Mouse (Mus musculus) CH12.LX (cell line): Measurements from ENCODE around the gene Lgals4. TPM values are rescaled to one million over a fixed set of nuclear protein-coding genes. Genes with fewer than 3 reads are reported as not detected.

Experiments used
- DNase-seq: peaks from one replicate; pipeline ENCODE4 v3.0.0-alpha.2; 2013; ENCODE audit errors: extremely low read depth
- H3K27ac ChIP-seq: 2 replicates; pipeline ENCODE4 v1.5.1; 2012; ENCODE audit warnings: low read depth, mild to moderate bottlenecking, control low read depth, moderate library complexity; ENCODE audit not compliant: insufficient read depth
- H3K27me3 ChIP-seq: replicated peaks from 2 replicates; pipeline ENCODE3; 2012; ENCODE audit warnings: inconsistent platforms
- H3K36me3 ChIP-seq, 2 experiments: replicated peaks in 1 of 2; 2 replicates each; pipeline versions ENCODE3 to v1.6.1; 2012; ENCODE audit warnings: inconsistent platforms in 1 of 2, low read length in 1 of 2, mild to moderate bottlenecking in 1 of 2, mixed read lengths in 1 of 2, moderate library complexity in 1 of 2; ENCODE audit not compliant: control insufficient read depth in 1 of 2, insufficient read depth in 1 of 2
- H3K4me1 ChIP-seq, 2 experiments: 2 replicates each; pipeline ENCODE4 v1.6.1; 2012; ENCODE audit warnings: inconsistent platforms in 1 of 2, moderate library complexity in 1 of 2; ENCODE audit not compliant: insufficient read depth in 2 of 2, control insufficient read depth in 1 of 2
- H3K4me2 ChIP-seq: 2 replicates; pipeline ENCODE4 v1.6.1; 2012; ENCODE audit warnings: low read depth, mild to moderate bottlenecking, control low read depth; ENCODE audit not compliant: poor library complexity, insufficient read depth, severe bottlenecking
- H3K4me3 ChIP-seq, 3 experiments: fragments of 150-350 bp in 1 of 3; sonication (generic) in 1 of 3; replicated peaks in 1 of 3; 2 replicates each; pipeline versions ENCODE3 to v1.5.1; 2011 to 2012; ENCODE audit warnings: low read depth in 2 of 3, low read length in 2 of 3, mild to moderate bottlenecking in 2 of 3, moderate library complexity in 2 of 3, control low read depth in 1 of 3, improper control_type of control experiment in 1 of 3, inconsistent platforms in 1 of 3, mixed read lengths in 1 of 3; ENCODE audit not compliant: poor library complexity in 1 of 3
- H3K79me2 ChIP-seq: replicated peaks from 2 replicates; pipeline ENCODE4 v1.6.1; 2012; ENCODE audit warnings: mild to moderate bottlenecking, moderate library complexity; ENCODE audit not compliant: control insufficient read depth, poor library complexity, insufficient read depth, severe bottlenecking; ENCODE audit errors: extremely low read depth
- H3K9ac ChIP-seq: 2 replicates; pipeline ENCODE4 v1.6.1; 2012; ENCODE audit warnings: low read depth, mild to moderate bottlenecking, control low read depth, moderate library complexity; ENCODE audit not compliant: insufficient read depth
- H3K9me3 ChIP-seq: replicated peaks from 2 replicates; pipeline ENCODE3; 2012; ENCODE audit warnings: low read length, inconsistent platforms, mixed read lengths
- BHLHE40 ChIP-seq: IDR thresholded peaks from 2 replicates; pipeline ENCODE4 v1.6.1; 2011; ENCODE audit warnings: mild to moderate bottlenecking, low read depth, low read length, improper control_type of control experiment
- CHD1 ChIP-seq: IDR thresholded peaks from 2 replicates; pipeline ENCODE4 v1.6.1; 2012; ENCODE audit warnings: low read depth, low read length, improper control_type of control experiment, inconsistent platforms
- CHD2 ChIP-seq: IDR thresholded peaks from 2 replicates; pipeline ENCODE4 v1.6.1; 2011; ENCODE audit warnings: low read length, improper control_type of control experiment
- CTCF ChIP-seq, 2 experiments: IDR thresholded peaks in 1 of 2; conservative IDR thresholded peaks in 1 of 2; 2 replicates each; pipeline ENCODE4 v1.5.1; 2011 to 2012; ENCODE audit warnings: low read depth in 2 of 2, low read length in 2 of 2, improper control_type of control experiment in 1 of 2, inconsistent platforms in 1 of 2, mild to moderate bottlenecking in 1 of 2, moderate library complexity in 1 of 2
- ELF1 ChIP-seq: IDR thresholded peaks from 2 replicates; pipeline ENCODE4 v1.6.1; 2014; ENCODE audit warnings: low read depth, mild to moderate bottlenecking, inconsistent platforms, low read length, improper control_type of control experiment
- EP300 ChIP-seq: IDR thresholded peaks from 2 replicates; pipeline ENCODE4 v1.6.1; 2011; ENCODE audit warnings: low read length, improper control_type of control experiment
- ETS1 ChIP-seq: conservative IDR thresholded peaks from 2 replicates; pipeline ENCODE4 v1.6.1; 2012; ENCODE audit warnings: low read depth, mild to moderate bottlenecking, inconsistent platforms, low read length, improper control_type of control experiment, moderate library complexity
- GABPA ChIP-seq: IDR thresholded peaks from 2 replicates; pipeline ENCODE4 v1.6.1; 2012; ENCODE audit warnings: low read depth, low read length, improper control_type of control experiment, inconsistent platforms; ENCODE audit not compliant: insufficient replicate concordance
- JUND ChIP-seq: conservative IDR thresholded peaks from 2 replicates; pipeline ENCODE4 v1.6.1; 2011; ENCODE audit warnings: low read depth, low read length, improper control_type of control experiment
- MAX ChIP-seq: IDR thresholded peaks from 2 replicates; pipeline ENCODE4 v1.6.1; 2011; ENCODE audit warnings: low read length, improper control_type of control experiment
- MXI1 ChIP-seq: IDR thresholded peaks from 2 replicates; pipeline ENCODE4 v1.6.1; 2011; ENCODE audit warnings: mild to moderate bottlenecking, low read depth, low read length, improper control_type of control experiment
- NELFE ChIP-seq: IDR thresholded peaks from 2 replicates; pipeline ENCODE4 v1.6.1; 2011; ENCODE audit warnings: low read depth, low read length, improper control_type of control experiment
- NRF1 ChIP-seq: IDR thresholded peaks from 2 replicates; pipeline ENCODE4 v1.6.1; 2014; ENCODE audit warnings: low read depth, mild to moderate bottlenecking, inconsistent platforms, low read length, improper control_type of control experiment, moderate library complexity
- POLR2A ChIP-seq: IDR thresholded peaks from 2 replicates; pipeline ENCODE4 v1.6.1; 2011; ENCODE audit warnings: low read depth, mild to moderate bottlenecking, improper control_type of control experiment, low read length
- RAD21 ChIP-seq: IDR thresholded peaks from 2 replicates; pipeline ENCODE4 v1.6.1; 2011; ENCODE audit warnings: low read depth, mild to moderate bottlenecking, low read length, improper control_type of control experiment, moderate library complexity
- SIN3A ChIP-seq: IDR thresholded peaks from 2 replicates; pipeline ENCODE4 v1.6.1; 2012; ENCODE audit warnings: low read length, improper control_type of control experiment, inconsistent platforms
- TCF12 ChIP-seq: IDR thresholded peaks from 2 replicates; pipeline ENCODE4 v1.6.1; 2014; ENCODE audit warnings: low read depth, mild to moderate bottlenecking, inconsistent platforms, low read length, improper control_type of control experiment
- ZC3H11A ChIP-seq: IDR thresholded peaks from 2 replicates; pipeline ENCODE4 v1.6.1; 2012; ENCODE audit warnings: low read depth, mild to moderate bottlenecking, inconsistent platforms, low read length, improper control_type of control experiment
- dilution Hi-C: fragments of 300-500 bp; cut with MboI; formaldehyde crosslinking; loops from 2 replicates; pipeline ENCODE4 v1.14.3; 2020; ENCODE audit warnings: low sequenced_read_pairs; ENCODE audit not compliant: extremely low pct_unique_long_range_greater_than_20kb, extremely low pct_ligation_motif_present
- in situ Hi-C: fragments of 300-500 bp; cut with MboI; formaldehyde crosslinking; loops from 3 replicates; pipeline ENCODE4 v1.14.3; 2019; ENCODE audit warnings: low sequenced_read_pairs, low pct_ligation_motif_present, low pct_unique_long_range_greater_than_20kb, mixed read lengths
- polyA plus RNA-seq: library from polyadenylated mRNA; unstranded; fragments of >175 nt; gene quantifications from 2 replicates; pipeline ENCODE4 v1.2.1, GENCODE M21; 2012; ENCODE audit warnings: low read depth; ENCODE audit not compliant: insufficient read length
- total RNA-seq, 2 experiments: library from RNA; depleted of rRNA; stranded (reverse); fragments of 300-350 nt in 1 of 2; fragments of >200 nt in 1 of 2; gene quantifications; 2 replicates each; pipeline ENCODE4 v1.2.3; 2012 to 2014

Gene Lgals4
- total and polyA plus RNA-seq, 3 experiments: 2.6 to 7.0 (median 6.5) TPM

- in situ Hi-C loops (no loop called here), dilution Hi-C loops (no loop called here)
- H3K9me3 ChIP-seq: no peaks in the 10 kb centered on the region
- H3K36me3 ChIP-seq: peaks cover 92 to 97% of the 10 kb centered on the region in 2 experiments
- TF ChIP-seq ELF1: no peak
- TF ChIP-seq EP300: no peak
- TF ChIP-seq CHD1: peak; percentile 37; the same call in 1 of the 2 replicates
- TF ChIP-seq RAD21: no peak
- H3K9ac ChIP-seq: no peak overlapping the region
- peak overlapping the region in 2 of 3 experiments; percentile 43 to 49 for H3K4me3 ChIP-seq
- H3K4me1 ChIP-seq: peaks cover 32 to 92% of the 10 kb centered on the region in 2 experiments
- peak overlapping the region; percentile 4; the same call in 1 of the 2 replicates for H3K4me2 ChIP-seq
- H3K27me3 ChIP-seq: no peaks in the 10 kb centered on the region
- DNase-seq: no peak
- H3K27ac ChIP-seq: peak overlapping the region; percentile 65
- peaks cover 72% of the 10 kb centered on the region for H3K79me2 ChIP-seq
These were observed 16.7 kb upstream of the Lgals4 start for GRCm38 (mm10) chr7:28816920-28817319.

GRCm38 (mm10) chr7:28817524-28817923, 16.1 kb upstream of the Lgals4 start:
- H3K79me2 ChIP-seq: peaks cover 66% of the 10 kb centered on the region
- H3K4me3 ChIP-seq: peak overlapping the region in 1 of 3 experiments; percentile 49
- dilution Hi-C loops: no loop called here
- H3K9me3 ChIP-seq: no peaks in the 10 kb centered on the region
- H3K27me3 ChIP-seq: no peaks in the 10 kb centered on the region
- H3K4me1 ChIP-seq: peaks cover 36 to 95% of the 10 kb centered on the region in 2 experiments
- H3K36me3 ChIP-seq: peaks cover 91 to 97% of the 10 kb centered on the region in 2 experiments
- TF ChIP-seq ETS1 (no peak), POLR2A (no peak), BHLHE40 (no peak), TCF12 (no peak), CTCF (conservative IDR thresholded peaks at IDR 0.05 in 1 of 2, IDR thresholded peaks at IDR 0.05 in 1 of 2; ENCODE audit: low read depth in 2 of 2, low read length in 2 of 2) (no peak), NRF1 (no peak), NELFE (no peak), RAD21 (no peak), CHD2 (no peak), SIN3A (no peak), MAX (no peak), ZC3H11A (no peak), GABPA (no peak), JUND (no peak), MXI1 (no peak)
- H3K4me2 ChIP-seq: peak overlapping the region; percentile 4; the same call in 1 of the 2 replicates
- H3K9ac ChIP-seq: peak overlapping the region; percentile 33; the same call in 1 of the 2 replicates
- DNase-seq: no peak
- in situ Hi-C loops: no loop called here
- H3K27ac ChIP-seq: peak overlapping the region; percentile 65
